Mouse (Mus musculus): ENCODE data around the gene Fto.

Gene Fto

GRCm38 (mm10) chr8:91496936-91497335 lies 183.6 kb downstream of the Fto start:
- DNase-seq (ENCODE audit: low read depth, low spot score), result no peak

- DNase-seq (ENCODE audit: low read depth, low spot score), result no peak
Measured at GRCm38 (mm10) chr8:91498611-91499010, 185.3 kb downstream of the Fto start.

GRCm38 (mm10) chr8:91499303-91499702 lies 186.0 kb downstream of the Fto start:
- no peak for DNase-seq (ENCODE audit: low read depth, low spot score)

GRCm38 (mm10) chr8:91501960-91502600 lies 188.8 kb downstream of the Fto start:
- no peak for DNase-seq (ENCODE audit: low read depth, low spot score)

GRCm38 (mm10) chr8:91502791-91503190 lies 189.5 kb downstream of the Fto start:
- DNase-seq (ENCODE audit: low read depth, low spot score), result no peak

- DNase-seq (ENCODE audit: low read depth, low spot score), result no peak
Measured at GRCm38 (mm10) chr8:91504360-91504759, 191.0 kb downstream of the Fto start.

- DNase-seq (ENCODE audit: low read depth, low spot score), result no peak
Measured at GRCm38 (mm10) chr8:91504891-91505290, 191.6 kb downstream of the Fto start.

- no peak for DNase-seq (ENCODE audit: low read depth, low spot score)
Measured at GRCm38 (mm10) chr8:91505411-91505954, 192.2 kb downstream of the Fto start.

- no peak for DNase-seq (ENCODE audit: low read depth, low spot score)
Measured at GRCm38 (mm10) chr8:91505997-91506672, 192.8 kb downstream of the Fto start.

- DNase-seq (ENCODE audit: low read depth, low spot score), result no peak
Measured at GRCm38 (mm10) chr8:91506682-91507257, 193.4 kb downstream of the Fto start.

- DNase-seq (ENCODE audit: low read depth, low spot score), result no peak
Measured at GRCm38 (mm10) chr8:91507681-91508097, 194.4 kb downstream of the Fto start.

- no peak for DNase-seq (ENCODE audit: low read depth, low spot score)
Measured at GRCm38 (mm10) chr8:91508284-91508683, 195.0 kb downstream of the Fto start.

GRCm38 (mm10) chr8:91509206-91509899 lies 196.0 kb downstream of the Fto start:
- peak; percentile 31 for DNase-seq (ENCODE audit: low read depth, low spot score)

GRCm38 (mm10) chr8:91509900-91510260 lies 196.6 kb downstream of the Fto start:
- peak; percentile 32 for DNase-seq (ENCODE audit: low read depth, low spot score)

- no peak for DNase-seq (ENCODE audit: low read depth, low spot score)
Measured at GRCm38 (mm10) chr8:91510716-91511115, 197.4 kb downstream of the Fto start.

GRCm38 (mm10) chr8:91511943-91512342 lies 198.6 kb downstream of the Fto start:
- no peak for DNase-seq (ENCODE audit: low read depth, low spot score)

- DNase-seq (ENCODE audit: low read depth, low spot score), result no peak
Measured at GRCm38 (mm10) chr8:91514752-91515478, 201.6 kb downstream of the Fto start.

GRCm38 (mm10) chr8:91516422-91516821 lies 203.1 kb downstream of the Fto start:
- DNase-seq (ENCODE audit: low read depth, low spot score), result no peak

- no peak for DNase-seq (ENCODE audit: low read depth, low spot score)
Measured at GRCm38 (mm10) chr8:91518085-91518484, 204.8 kb downstream of the Fto start.

GRCm38 (mm10) chr8:91522201-91522600 lies 208.9 kb downstream of the Fto start:
- no peak for DNase-seq (ENCODE audit: low read depth, low spot score)

- DNase-seq (ENCODE audit: low read depth, low spot score), result no peak
Measured at GRCm38 (mm10) chr8:91524056-91524864, 210.9 kb downstream of the Fto start.

Measured in R1 (cell line).